Mouse (Mus musculus): Measurements from ENCODE around the gene 2310061N02Rik.
"Not testable (repeated sequence)": the region's sequence is repeated elsewhere in the genome, so short reads cannot be mapped to it uniquely, and the experiment has no call there.

The 2310061N02Rik gene

DNA sequence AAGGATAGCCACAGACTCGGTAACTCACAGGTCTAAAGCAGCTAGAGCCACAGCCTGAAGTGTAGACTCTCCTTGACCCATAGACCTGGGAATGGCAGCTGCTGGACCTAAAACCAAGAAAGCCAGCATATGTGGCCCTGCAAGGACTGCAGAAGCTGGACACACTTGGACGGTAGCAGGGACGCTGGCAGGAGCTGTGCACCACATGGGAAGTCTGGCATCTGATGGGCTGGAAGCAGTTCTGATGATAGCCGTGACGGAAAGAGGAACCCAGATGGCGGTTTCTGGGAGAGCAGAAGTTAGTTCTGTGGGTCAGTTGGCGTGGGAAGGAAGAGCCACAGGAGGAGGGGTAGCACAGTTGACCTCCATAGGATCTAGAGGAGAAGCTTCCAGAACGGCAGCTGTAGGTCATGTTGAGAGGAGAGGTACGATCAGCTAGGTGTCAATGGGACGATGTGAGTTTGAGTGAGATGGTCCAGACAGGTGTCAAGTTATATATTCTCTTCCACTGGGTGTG is at the start of gene 2310061N02Rik:
Gene 2310061N02Rik (minus strand): TSS at position 467 of the 517 bp plus-strand sequence.
- Histone ChIP-seq H3K27me3 (ENCODE audit: control insufficient read depth, insufficient read depth, low read length, poor library complexity, severe bottlenecking) (no peaks in the 10 kb centered on the region), H3K36me3 (ENCODE audit: control insufficient read depth, insufficient read depth, low read length, poor library complexity, severe bottlenecking) (no peaks in the 10 kb centered on the region)
- no peak for DNase-seq (ENCODE audit: low read depth, low spot score)

DNA sequence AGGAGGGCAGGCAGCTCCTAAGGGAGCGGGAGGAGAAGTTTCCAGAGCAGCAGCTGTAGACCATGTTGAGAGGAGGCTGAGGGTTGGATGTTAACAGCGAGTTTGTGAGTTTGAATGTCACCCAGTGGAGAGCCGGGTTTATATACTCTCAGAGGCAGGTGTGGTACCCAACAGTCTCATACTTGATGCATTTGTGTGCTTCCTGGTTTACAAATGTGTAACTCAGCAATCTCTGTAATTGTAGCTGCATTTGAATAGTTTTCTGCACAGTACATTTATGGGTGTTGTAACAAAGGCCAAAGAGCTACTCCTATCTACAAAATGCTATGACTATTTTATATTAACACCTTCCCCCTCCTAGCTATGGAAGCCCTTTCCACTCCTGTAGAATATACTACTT is 43.8 kb upstream of the 2310061N02Rik start, which contains the start of gene Krtap13:
Gene Krtap13 (minus strand): TSS at position 101 of the 400 bp plus-strand sequence.
- not testable (repeated sequence) for H3K27me3 ChIP-seq (ENCODE audit: control insufficient read depth, insufficient read depth, low read length, poor library complexity, severe bottlenecking); DNase-seq (ENCODE audit: low read depth, low spot score); H3K36me3 ChIP-seq (ENCODE audit: control insufficient read depth, insufficient read depth, low read length, poor library complexity, severe bottlenecking)

DNA sequence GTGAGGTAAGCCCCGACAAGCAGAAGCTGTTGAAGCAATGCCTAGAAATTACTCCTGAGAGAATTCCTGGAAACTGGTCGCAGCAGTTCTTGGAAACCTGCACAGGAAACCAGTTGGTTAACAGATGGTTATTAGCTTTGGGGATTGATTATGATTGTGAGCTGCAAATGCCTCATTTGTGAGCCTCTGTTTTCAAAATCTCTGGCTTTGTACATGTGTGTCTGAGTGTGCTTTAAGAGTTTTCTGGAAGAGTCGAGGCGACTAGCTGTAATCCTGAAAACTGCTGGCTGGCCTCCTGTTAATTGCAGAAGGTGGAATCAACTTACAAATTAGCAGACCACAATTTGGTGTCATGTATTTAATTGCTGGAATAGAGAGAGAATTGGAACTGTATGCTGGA is 40.2 kb upstream of the 2310061N02Rik start:
- Histone ChIP-seq H3K36me3 (ENCODE audit: control insufficient read depth, insufficient read depth, low read length, poor library complexity, severe bottlenecking) (no peaks in the 10 kb centered on the region), H3K27me3 (ENCODE audit: control insufficient read depth, insufficient read depth, low read length, poor library complexity, severe bottlenecking) (no peaks in the 10 kb centered on the region)
- DNase-seq (ENCODE audit: low read depth, low spot score), result no peak

DNA sequence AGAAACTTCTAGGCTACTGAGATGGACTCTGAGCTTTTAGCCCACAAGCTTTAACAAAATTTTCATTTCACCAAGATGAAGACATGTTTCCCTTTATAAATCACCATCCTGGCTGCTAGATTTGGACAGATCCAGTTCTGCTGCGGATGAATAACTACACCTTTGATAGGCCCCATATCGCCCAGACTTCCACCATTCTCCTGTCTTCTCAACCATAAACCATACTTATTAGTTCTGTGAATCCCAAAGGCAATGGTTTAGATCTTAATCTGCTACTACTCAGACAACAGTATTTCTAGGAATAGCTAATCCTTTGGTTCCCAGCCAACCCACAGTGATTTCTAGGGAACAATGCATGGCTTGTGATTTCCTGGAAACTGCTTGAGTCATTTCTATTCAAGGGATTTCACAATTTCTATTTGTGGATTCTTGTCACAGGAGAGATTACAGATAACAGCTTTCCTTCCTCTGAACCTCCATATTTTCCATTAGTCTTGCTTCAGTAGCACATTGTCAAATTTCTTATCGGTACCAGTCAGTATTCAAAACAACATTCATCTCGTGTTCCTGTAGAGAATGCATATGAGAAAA is 37.1 kb upstream of the 2310061N02Rik start:
- no peaks in the 10 kb centered on the region for H3K27me3 ChIP-seq (ENCODE audit: control insufficient read depth, insufficient read depth, low read length, poor library complexity, severe bottlenecking)
- no peak for DNase-seq (ENCODE audit: low read depth, low spot score)

DNA sequence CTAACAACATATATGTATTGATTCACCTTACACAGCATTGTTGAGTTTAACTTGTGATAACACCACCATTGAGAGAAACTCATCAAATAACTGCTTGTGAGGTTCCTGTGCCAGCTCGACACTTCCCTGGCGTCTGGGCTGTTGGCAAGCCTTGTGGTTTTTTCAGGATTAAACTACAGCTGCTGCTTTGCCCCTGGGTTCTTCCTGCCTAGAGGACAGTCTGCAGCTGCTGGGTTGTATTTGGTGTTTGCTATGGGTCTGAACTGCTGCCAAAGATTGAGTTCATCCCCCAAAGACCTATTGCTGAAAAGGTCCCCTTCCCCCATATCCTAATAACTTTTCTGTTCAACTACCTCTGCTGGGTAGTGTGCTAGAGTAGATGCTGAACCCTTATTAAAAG is 27.6 kb upstream of the 2310061N02Rik start:
- DNase-seq (ENCODE audit: low read depth, low spot score), result no peak
- Histone ChIP-seq H3K36me3 (ENCODE audit: control insufficient read depth, insufficient read depth, low read length, poor library complexity, severe bottlenecking) (no peaks in the 10 kb centered on the region), H3K27me3 (ENCODE audit: control insufficient read depth, insufficient read depth, low read length, poor library complexity, severe bottlenecking) (no peaks in the 10 kb centered on the region)

More for the DNA sequence above, 37.1 kb upstream of the 2310061N02Rik start:
- no peaks in the 10 kb centered on the region for H3K36me3 ChIP-seq (ENCODE audit: control insufficient read depth, insufficient read depth, low read length, poor library complexity, severe bottlenecking)

DNA sequence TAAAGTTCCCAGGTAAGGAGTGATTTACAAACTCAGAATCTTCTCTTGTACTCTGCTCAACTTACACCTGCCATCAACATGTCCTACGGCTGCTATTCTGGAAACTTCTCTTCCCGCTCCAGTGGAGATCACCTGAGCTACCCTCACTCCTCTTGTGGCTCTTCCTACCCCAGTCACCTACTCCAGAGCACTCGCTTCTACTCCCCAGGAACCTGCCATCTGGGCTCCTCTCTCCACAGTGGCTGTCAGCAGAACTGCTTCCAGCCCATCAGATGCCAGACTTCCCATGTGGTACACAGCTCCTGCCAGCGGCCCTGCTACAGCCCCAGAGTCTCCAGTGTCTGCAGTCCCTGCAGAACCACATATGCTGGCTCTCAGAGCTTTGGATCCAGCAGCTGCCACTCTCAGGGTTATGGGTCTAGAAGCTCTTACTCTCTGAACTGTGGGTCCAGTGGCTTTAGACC is 21.1 kb upstream of the 2310061N02Rik start, which contains the start of gene Krtap13-1:
Gene Krtap13-1 (plus strand): TSS at position 51 of the 464 bp plus-strand sequence.
- no peaks in the 10 kb centered on the region for H3K36me3 ChIP-seq (ENCODE audit: control insufficient read depth, insufficient read depth, low read length, poor library complexity, severe bottlenecking)
- no peaks in the 10 kb centered on the region for H3K27me3 ChIP-seq (ENCODE audit: control insufficient read depth, insufficient read depth, low read length, poor library complexity, severe bottlenecking)
- no peak for DNase-seq (ENCODE audit: low read depth, low spot score)

DNA sequence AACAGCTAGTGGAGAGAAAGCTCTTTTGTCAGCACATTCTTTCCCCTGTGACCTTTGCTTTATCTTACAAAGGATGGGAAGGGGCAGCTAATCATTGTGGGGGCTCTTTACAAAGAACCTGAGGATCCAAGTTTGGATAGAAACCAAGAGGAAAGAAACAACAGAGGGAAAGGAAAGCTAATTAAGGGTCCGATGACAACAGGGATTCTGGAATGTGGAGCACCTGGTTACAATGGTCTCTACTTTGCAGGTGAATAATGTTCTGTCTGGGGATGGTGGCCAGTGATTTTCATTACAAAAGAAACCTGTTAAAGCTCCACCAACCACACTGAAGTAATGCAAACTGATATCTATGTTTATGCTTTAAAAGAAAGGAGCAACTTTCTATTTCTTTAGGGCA is 12.3 kb upstream of the 2310061N02Rik start:
- DNase-seq (ENCODE audit: low read depth, low spot score), result no peak
- Histone ChIP-seq H3K36me3 (ENCODE audit: control insufficient read depth, insufficient read depth, low read length, poor library complexity, severe bottlenecking) (no peaks in the 10 kb centered on the region), H3K27me3 (ENCODE audit: control insufficient read depth, insufficient read depth, low read length, poor library complexity, severe bottlenecking) (no peaks in the 10 kb centered on the region)

DNA sequence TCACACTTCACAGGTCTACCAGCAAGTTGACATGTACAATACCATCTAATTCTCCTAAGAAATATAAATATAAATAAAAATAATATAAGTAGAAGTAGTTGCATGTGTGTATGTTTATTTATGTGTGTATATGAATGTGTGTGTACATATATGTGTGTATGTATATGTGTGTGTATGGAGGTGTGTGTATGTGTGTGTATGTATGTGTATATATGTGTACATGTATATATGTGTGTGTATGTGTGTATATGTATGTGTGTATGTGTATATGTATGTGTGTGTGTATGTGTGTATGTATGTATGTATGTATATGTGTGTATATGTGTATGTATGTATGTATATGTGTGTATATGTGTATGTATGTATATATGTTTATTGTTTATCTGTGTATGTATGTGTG is 8.8 kb upstream of the 2310061N02Rik start:
- DNase-seq (ENCODE audit: low read depth, low spot score), result no peak
- Histone ChIP-seq H3K36me3 (ENCODE audit: control insufficient read depth, insufficient read depth, low read length, poor library complexity, severe bottlenecking) (no peaks in the 10 kb centered on the region), H3K27me3 (ENCODE audit: control insufficient read depth, insufficient read depth, low read length, poor library complexity, severe bottlenecking) (no peaks in the 10 kb centered on the region)

DNA sequence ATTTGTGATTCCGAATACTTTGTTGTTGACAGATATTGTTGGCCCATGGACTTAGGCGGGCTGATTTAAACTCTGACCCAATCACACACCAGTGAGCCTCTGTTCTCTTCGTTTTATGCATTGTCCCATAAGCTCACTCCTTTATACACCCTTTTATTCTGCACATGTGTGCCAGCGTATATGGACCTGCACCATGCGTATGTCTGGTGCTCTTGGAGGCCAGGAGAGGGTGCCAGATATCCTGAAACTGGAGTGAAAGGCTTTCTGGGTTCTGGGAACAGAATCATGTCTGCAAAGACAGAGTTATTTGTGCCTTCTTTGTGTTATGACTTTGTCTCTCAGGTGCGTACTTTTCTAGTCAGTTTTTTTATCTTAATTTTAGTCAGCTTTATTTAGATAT is 3.5 kb upstream of the 2310061N02Rik start:
- no peak for DNase-seq (ENCODE audit: low read depth, low spot score)
- Histone ChIP-seq H3K36me3 (ENCODE audit: control insufficient read depth, insufficient read depth, low read length, poor library complexity, severe bottlenecking) (no peaks in the 10 kb centered on the region), H3K27me3 (ENCODE audit: control insufficient read depth, insufficient read depth, low read length, poor library complexity, severe bottlenecking) (no peaks in the 10 kb centered on the region)

DNA sequence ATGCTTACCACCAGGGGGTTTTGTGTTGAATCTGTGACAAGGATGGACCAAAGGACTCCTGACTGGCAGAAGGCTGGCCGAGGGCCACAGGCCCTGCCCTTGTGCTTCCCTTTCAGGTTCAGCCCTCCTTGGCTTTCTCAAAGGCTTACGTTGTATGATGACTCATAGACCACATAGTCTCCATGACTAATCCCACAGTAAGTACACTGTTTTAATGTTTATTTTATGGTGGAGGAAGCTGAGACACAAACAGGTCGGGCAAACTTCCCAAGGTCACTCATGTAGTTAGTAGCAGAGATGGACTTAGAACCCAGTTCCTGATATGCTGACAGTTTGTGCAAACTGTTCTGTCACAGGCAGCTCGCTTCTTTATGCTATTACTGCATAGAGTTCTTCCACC is 3.0 kb upstream of the 2310061N02Rik start:
- DNase-seq (ENCODE audit: low read depth, low spot score), result no peak
- no peaks in the 10 kb centered on the region for H3K36me3 ChIP-seq (ENCODE audit: control insufficient read depth, insufficient read depth, low read length, poor library complexity, severe bottlenecking)

DNA sequence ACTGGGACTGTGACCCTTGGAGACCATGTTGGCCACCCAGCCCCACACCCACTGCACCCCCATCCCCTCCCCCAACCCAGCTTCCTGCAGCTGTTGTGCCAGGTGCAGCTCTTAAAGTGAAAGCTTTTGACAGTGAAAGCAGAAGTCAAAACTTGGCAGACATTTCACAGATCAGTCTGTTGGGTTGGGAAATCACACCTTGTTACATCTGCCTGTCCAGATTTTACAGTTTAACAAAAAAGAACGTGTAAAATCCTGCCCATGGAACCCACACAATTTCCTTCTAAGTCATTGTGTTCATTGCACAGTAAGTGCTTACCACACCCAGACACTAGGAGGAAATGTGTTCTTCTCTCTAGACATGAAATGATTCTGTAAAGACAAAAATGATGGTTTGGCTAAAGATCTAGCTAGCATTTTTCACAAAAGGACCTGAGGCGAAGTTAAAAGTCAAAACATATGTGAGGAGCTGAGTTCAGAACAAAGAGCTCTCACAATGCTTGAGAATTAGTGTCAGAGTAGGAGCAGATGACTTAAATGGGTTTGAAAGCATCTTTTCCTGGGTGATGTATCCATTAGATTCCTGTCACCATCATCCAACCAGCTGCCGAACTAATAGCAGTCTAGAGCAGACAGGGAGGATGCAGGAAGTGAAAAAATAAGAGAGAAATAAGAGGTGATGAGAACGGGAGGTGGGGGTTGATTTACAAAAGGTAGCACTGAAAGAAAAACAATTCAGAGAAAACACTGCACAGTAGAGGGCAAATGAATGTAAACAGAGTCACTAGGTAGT is 6.5 kb downstream of the 2310061N02Rik start:
- DNase-seq (ENCODE audit: low read depth, low spot score), result peak; percentile 48
- Histone ChIP-seq H3K36me3 (ENCODE audit: control insufficient read depth, insufficient read depth, low read length, poor library complexity, severe bottlenecking) (no peaks in the 10 kb centered on the region), H3K27me3 (ENCODE audit: control insufficient read depth, insufficient read depth, low read length, poor library complexity, severe bottlenecking) (no peaks in the 10 kb centered on the region)

More for the DNA sequence above, 3.0 kb upstream of the 2310061N02Rik start:
- no peaks in the 10 kb centered on the region for H3K27me3 ChIP-seq (ENCODE audit: control insufficient read depth, insufficient read depth, low read length, poor library complexity, severe bottlenecking)

DNA sequence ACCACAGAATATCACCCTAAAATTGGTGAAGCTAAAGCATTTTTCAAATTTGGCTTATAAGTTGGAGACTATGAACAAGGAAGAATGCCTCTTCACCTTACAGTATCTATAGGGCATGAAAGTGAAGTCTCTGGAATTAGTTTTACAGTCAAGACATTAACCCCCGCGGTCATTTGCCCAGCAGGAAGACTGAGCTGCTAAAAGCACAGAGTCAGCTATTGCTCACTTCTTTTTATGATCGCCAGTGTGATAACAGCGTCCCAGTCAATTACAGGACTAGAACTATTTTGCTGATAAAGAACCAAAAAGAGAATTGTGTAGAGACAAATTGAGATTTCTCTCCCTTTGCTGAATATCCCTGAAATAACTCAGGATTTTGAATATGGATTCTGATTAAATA is 11.5 kb downstream of the 2310061N02Rik start:
- no peak for DNase-seq (ENCODE audit: low read depth, low spot score)
- no peaks in the 10 kb centered on the region for H3K36me3 ChIP-seq (ENCODE audit: control insufficient read depth, insufficient read depth, low read length, poor library complexity, severe bottlenecking)
- H3K27me3 ChIP-seq (ENCODE audit: control insufficient read depth, insufficient read depth, low read length, poor library complexity, severe bottlenecking), result no peaks in the 10 kb centered on the region

DNA sequence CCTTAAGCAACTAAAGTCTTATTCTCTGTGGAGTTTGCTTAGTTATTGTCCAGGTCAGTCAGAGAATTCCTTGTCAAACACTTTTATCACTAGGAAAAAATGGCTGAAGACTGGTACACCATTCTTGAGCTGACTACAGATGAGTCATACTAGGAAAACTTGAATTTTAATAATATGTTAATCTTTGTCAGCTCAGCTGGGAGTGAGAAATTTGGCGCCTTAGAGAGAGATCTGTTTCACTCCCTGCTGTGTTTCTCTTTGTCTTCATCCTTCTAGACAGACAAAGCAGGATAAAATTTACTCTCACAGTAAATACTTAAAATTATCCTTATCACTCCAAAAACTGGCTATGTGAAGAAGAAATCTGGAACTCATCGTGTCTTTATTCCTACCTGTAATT is 26.5 kb downstream of the 2310061N02Rik start:
- Histone ChIP-seq H3K36me3 (ENCODE audit: control insufficient read depth, insufficient read depth, low read length, poor library complexity, severe bottlenecking) (no peaks in the 10 kb centered on the region), H3K27me3 (ENCODE audit: control insufficient read depth, insufficient read depth, low read length, poor library complexity, severe bottlenecking) (no peaks in the 10 kb centered on the region)

DNA sequence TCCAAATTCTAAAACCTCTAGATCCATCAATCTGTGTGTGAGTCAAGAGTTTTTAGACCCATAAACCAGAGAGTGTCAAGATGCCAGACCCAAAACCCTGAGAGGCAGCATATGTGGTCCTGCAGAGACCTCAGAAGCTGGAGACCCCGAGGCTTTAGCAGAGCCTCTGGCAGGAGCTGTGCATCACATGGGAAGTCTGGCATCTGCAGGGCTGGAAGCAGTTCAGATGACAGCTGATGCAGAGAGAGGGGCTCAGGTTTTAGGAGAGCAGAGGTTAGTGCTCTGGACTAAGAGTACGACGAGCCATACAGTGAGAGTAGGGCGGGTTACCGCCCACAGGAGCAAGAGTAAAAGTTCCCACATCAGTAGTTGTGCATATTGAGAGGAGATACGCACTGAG is 28.7 kb downstream of the 2310061N02Rik start:
- no peaks in the 10 kb centered on the region for H3K36me3 ChIP-seq (ENCODE audit: control insufficient read depth, insufficient read depth, low read length, poor library complexity, severe bottlenecking)
- H3K27me3 ChIP-seq (ENCODE audit: control insufficient read depth, insufficient read depth, low read length, poor library complexity, severe bottlenecking), result no peaks in the 10 kb centered on the region
- no peak for DNase-seq (ENCODE audit: low read depth, low spot score)

More for the DNA sequence above, 26.5 kb downstream of the 2310061N02Rik start:
- DNase-seq (ENCODE audit: low read depth, low spot score), result no peak

DNA sequence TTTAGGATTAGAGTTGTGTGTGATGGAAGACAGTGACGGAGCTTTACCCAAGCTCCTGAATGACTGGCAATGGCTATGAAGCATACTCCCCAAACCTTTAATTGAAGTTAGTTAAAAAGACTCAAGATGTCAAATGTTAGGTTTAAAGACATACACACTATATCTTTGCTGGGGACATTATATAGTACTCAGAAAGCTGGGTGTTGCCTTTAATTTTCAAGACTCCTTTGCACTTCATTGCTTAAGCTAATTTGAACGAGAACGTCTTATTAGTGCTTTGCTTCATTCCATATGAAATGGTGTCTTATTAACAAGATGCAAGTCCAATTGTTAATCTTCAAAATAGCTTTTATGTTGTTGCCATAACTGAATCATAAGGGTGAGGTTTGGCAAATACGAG is 36.2 kb downstream of the 2310061N02Rik start, which contains the start of gene Krtap27-1:
Gene Krtap27-1 (minus strand): TSS at position 101 of the 400 bp plus-strand sequence.
- H3K36me3 ChIP-seq (ENCODE audit: control insufficient read depth, insufficient read depth, low read length, poor library complexity, severe bottlenecking), result no peaks in the 10 kb centered on the region
- no peaks in the 10 kb centered on the region for H3K27me3 ChIP-seq (ENCODE audit: control insufficient read depth, insufficient read depth, low read length, poor library complexity, severe bottlenecking)
- DNase-seq (ENCODE audit: low read depth, low spot score), result no peak

Measured in splenic B cell, adult 2 months (primary cell).